Mouse (Mus musculus) 3T3-L1 (cell line): ENCODE results near the gene Zfyve16.

Experiments used
- DNase-seq: peaks from one replicate; pipeline ENCODE4 v3.0.0-alpha.2; 2015; ENCODE audit warnings: low read depth, low spot score

Gene Zfyve16

DNA sequence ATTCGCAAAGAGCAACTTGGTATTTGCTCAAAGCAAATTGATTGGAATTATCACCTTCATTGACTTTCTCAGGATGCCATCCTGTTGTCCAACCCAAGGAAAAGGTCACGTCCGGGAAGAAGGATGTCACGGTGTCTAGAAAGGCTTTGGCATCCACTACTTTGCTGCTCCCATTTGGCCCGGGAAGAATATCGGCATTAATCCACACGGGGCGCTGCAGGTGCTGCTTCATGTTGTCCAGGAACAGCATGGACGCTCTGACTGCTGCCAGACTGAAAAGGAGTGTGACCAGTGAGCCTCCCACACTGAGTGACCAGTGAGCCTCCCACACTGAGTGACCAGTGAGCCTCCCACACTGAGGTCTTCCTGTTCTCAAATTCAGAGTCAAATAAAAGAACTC lies 62.8 kb downstream of the Zfyve16 start:
- no peak for DNase-seq

DNA sequence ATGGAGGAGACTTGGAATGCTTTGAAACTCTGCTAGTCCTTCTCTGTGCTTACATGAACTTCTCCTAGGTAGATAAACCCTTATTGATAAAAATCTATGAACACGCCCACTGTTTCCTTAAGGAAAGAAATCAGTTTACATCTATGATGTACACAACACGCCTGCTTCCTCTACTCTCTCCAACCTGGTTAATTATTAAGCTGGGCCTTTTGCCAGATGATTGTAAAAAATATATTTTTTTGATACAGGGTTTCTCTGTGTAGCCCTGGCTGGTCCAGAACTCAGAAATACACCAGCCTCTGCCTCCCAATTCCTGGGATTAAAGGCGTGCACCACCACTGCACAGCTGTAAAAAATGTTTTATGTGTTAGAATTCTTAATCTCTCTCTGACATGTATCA lies 66.0 kb downstream of the Zfyve16 start:
- no peak for DNase-seq

DNA sequence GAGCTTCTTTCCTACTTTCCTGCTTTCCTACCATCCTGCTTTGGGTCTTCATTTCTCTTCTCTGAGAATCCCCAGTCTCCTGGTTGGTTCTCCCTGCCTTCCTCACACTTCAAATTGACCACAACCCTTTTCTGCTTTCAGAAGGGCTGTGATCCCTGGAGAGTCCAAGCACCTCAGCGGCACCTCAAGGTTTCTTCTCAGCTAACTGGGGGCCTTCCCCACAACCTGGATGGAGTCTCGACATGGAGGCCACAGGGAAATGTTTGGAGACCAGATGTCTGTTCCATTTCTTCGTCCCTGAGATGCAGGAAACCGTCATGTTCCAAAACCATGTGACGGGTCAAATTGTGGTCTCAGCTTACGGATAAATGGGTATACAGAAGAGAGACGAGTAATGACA lies 83.8 kb downstream of the Zfyve16 start:
- no peak for DNase-seq

DNA sequence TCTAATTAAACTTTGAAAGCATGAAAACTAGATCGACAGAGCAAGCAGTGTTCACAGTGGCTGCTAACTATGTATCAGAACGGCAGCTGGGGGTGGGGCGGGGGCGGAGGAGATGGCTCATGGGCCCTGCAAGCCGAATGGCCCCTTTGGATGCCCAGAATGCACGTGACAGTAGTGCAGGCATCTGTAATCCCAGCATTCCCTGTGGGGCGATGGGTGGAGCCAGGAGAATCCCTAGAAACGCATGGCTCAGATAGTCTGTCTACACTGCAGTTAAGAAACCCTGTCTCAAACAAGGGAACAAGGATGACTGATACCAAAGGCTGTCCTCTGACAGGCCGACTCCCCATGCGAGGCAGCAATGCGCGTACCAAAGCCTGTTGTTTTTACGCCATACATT lies 90.4 kb downstream of the Zfyve16 start:
- DNase-seq = no peak

DNA sequence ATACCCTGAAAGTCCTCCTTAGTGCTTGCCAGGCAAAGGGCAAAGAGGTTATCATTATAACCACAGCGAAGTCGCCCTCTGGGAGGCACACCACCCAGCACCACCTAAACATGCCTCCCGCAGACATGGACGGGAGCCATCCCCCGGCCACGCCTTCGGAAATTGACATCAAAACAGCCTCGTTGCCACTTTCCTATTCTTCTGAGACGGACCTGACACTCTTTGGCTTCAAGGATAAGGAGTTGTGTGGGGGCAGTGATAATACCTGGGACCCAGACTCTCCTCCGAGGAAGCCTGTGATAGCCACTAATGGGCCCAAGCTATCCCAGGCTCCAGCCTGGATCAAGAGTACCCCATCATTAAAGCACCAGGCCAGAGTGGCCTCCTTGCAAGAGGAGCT lies 92.0 kb downstream of the Zfyve16 start:
- DNase-seq = no peak
